Mouse (Mus musculus): ENCODE measurements around the gene Egf. TPM values are rescaled to one million over a fixed set of nuclear protein-coding genes. Genes with fewer than 3 reads are reported as not detected.

Gene Egf
- 0.01 TPM in 1 of 2 replicates, not detected in the other for polyA plus RNA-seq (2012)

DNA sequence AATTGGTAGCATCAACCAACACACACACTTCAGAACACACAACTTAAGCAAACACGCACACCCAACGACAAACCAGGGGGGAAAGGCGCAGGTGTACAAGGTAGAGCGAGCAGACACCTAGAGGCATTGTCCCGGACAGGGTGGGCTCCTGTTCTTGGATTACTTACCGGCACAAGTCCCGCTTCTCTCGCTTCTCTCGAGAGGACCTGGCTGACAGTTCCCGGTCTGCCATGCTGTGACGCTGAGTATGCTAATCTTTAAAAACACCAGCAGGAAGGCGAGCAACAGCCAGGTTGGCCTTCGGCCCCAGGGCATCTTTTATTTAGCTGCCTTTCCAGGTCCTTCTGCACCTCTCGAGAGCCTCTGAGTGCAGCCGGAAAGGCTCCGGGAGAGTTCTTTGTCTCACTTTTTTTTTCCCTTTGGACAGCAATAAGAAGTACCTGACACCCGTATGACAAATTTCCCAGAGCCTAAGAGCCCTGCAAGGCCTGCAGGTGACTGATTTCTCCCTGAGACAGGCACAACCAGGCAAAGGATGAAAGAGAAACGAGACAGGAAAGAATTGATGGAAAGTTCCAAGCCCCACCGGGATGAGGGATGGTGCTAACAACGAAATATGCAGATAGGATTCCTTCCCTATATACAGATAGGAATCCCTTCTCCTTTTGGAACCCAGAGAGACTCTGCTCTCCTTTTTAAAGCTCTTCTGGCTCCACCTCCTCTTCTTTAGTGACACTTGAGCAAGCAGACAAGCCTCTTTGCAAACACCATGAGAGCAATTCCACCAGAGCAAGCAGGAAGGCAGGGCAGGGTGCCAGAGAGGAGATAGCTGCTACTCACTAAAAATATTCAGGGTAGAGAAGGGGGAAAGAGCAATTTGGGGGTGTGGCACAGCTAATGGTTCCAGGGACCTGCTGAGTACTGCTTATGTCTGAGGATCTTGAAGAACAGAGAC, at the start of gene Egf:
Egf (minus strand) TSS at position 667 of the 955 bp plus-strand sequence.
- TF ChIP-seq TAL1 (IDR thresholded peaks at IDR 0.05; ENCODE audit: low read length) (no peak), GATA1 (IDR thresholded peaks at IDR 0.05; ENCODE audit: low read length) (no peak)
- Histone ChIP-seq H3K4me1 (ENCODE audit: control insufficient read depth) (no peaks in the 10 kb centered on the region), H3K9me3 (ENCODE audit: control insufficient read depth, low read length) (no peaks in the 10 kb centered on the region), H3K36me3 (ENCODE audit: control insufficient read depth) (no peaks in the 10 kb centered on the region), H3K4me3 (replicated peaks) (no peak within 1 kb of the TSS), H3K27me3 (ENCODE audit: control insufficient read depth) (peaks cover 4% of the 10 kb centered on the region)

DNA sequence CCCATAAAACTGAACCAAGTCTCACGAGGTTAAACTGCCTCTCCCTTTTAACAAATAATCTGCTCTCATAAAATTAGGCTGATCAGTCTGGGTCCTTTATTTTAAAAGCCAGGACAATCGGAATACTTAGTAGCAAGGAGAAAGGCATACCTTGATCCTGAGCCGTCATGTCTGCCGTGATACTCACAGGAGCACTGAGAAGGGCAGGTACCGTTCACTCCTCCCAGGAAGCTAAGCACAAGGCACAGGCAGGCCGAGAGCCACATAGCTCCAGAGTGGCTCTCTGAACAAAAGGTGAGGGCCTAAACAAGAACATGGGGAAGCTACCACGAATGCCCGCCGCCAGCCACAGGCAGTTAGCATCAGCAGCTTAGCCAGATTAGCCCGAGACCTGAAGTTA, 48.6 kb upstream of the Egf start, which contains the start of gene Lrit3:
Lrit3 (minus strand) TSS at position 266 of the 400 bp plus-strand sequence.
- Histone ChIP-seq H3K9me3 (ENCODE audit: control insufficient read depth, low read length) (no peaks in the 10 kb centered on the region), H3K36me3 (ENCODE audit: control insufficient read depth) (no peaks in the 10 kb centered on the region), H3K27me3 (ENCODE audit: control insufficient read depth) (no peaks in the 10 kb centered on the region), H3K4me3 (replicated peaks) (no peak within 1 kb of the TSS), H3K4me1 (ENCODE audit: control insufficient read depth) (no peaks in the 10 kb centered on the region)
- TF ChIP-seq GATA1 (IDR thresholded peaks at IDR 0.05; ENCODE audit: low read length) (no peak), TAL1 (IDR thresholded peaks at IDR 0.05; ENCODE audit: low read length) (no peak)

DNA sequence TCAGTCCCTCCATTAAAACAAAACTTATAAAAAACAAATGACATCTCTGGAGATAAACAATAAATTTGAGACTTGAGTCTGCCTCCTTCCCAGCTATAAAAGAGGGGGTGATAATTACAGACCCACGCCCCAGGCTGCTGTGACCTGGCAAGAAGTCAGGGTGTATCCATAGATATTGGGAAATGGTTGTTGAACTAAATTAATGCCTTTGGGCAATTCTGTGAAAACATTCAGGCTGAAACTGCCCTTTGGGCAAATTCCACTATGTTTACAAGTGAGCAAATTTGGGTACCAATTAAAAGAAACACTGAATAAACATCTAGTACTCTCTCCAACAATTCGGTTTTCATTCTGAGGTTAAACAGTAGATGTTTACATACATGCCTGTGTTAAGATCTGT, 43.9 kb upstream of the Egf start:
- no peaks in the 10 kb centered on the region for H3K27me3 ChIP-seq (ENCODE audit: control insufficient read depth)
- H3K36me3 ChIP-seq (ENCODE audit: control insufficient read depth), result no peaks in the 10 kb centered on the region
- no peak for TF ChIP-seq TAL1 (IDR thresholded peaks at IDR 0.05; ENCODE audit: low read length)
- TF ChIP-seq GATA1 (IDR thresholded peaks at IDR 0.05; ENCODE audit: low read length), result no peak
- H3K9me3 ChIP-seq (ENCODE audit: control insufficient read depth, low read length), result no peaks in the 10 kb centered on the region
- no peaks in the 10 kb centered on the region for H3K4me1 ChIP-seq (ENCODE audit: control insufficient read depth)
- no peak overlapping the region for H3K4me3 ChIP-seq (replicated peaks)

DNA sequence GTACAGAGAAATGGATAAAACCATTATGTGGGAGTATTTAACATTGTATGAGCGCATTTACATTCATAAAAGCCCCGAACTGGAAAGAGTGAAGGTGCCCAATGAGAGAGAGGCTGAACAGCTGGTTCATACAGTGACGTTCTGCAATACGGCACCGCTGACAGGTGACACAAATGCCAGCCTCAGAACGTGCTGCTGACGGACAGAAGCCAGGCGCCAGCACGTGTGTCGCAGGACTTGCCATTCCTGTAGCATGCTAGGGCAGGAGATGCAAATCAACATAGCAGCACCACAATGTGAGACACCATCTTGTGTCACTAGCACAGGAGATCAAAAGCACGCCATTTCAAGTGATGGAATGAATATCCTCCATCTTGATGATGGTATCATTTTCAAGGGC, 43.4 kb upstream of the Egf start:
- TF ChIP-seq GATA1 (IDR thresholded peaks at IDR 0.05; ENCODE audit: low read length) (no peak), TAL1 (IDR thresholded peaks at IDR 0.05; ENCODE audit: low read length) (no peak)
- Histone ChIP-seq H3K36me3 (ENCODE audit: control insufficient read depth) (no peaks in the 10 kb centered on the region), H3K27me3 (ENCODE audit: control insufficient read depth) (no peaks in the 10 kb centered on the region), H3K9me3 (ENCODE audit: control insufficient read depth, low read length) (no peaks in the 10 kb centered on the region), H3K4me1 (ENCODE audit: control insufficient read depth) (no peaks in the 10 kb centered on the region), H3K4me3 (replicated peaks) (no peak overlapping the region)

DNA sequence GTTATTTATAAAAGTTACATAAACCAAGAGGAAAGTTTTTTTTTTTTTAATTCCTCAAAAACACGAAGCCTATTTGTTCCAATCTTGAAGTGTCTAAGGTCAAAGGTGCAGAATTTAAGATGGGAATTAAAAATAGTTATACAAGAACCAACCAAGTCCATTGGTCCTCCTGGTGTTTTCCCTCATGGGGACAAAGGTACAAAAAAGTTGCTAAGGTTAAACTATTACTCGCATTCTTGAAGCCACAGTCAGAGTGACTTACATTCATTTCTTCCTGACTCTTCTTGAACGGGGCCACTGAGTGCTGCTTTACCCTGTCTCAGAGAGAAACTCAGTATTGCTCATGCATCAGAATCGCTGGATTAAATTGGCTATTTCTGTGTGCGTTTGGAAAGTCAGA, 42.2 kb upstream of the Egf start:
- Histone ChIP-seq H3K4me1 (ENCODE audit: control insufficient read depth) (no peaks in the 10 kb centered on the region), H3K36me3 (ENCODE audit: control insufficient read depth) (no peaks in the 10 kb centered on the region), H3K27me3 (ENCODE audit: control insufficient read depth) (no peaks in the 10 kb centered on the region), H3K4me3 (replicated peaks) (no peak overlapping the region), H3K9me3 (ENCODE audit: control insufficient read depth, low read length) (no peaks in the 10 kb centered on the region)
- TF ChIP-seq TAL1 (IDR thresholded peaks at IDR 0.05; ENCODE audit: low read length) (no peak), GATA1 (IDR thresholded peaks at IDR 0.05; ENCODE audit: low read length) (no peak)

DNA sequence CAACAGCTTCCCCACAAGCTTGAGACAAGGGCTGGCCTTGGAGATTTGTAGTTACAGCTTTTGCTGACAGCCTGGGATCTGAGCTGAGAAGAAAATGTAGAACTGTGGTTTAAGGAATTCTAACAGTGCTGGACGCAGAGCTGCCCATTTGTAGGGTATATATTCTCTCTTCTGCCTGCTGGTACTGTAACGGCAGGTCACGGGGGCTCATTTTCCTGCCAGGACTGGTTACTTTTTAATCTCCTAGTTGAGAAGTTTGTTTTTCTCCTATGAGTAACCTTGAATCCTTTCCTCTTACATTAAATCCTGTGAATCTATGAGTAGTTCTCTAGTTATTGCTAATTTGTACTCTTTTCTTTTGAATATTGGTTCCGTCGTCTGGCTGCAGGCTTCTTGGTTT, 38.7 kb upstream of the Egf start:
- Histone ChIP-seq H3K4me1 (ENCODE audit: control insufficient read depth) (no peaks in the 10 kb centered on the region), H3K9me3 (ENCODE audit: control insufficient read depth, low read length) (no peaks in the 10 kb centered on the region), H3K4me3 (replicated peaks) (no peak overlapping the region), H3K36me3 (ENCODE audit: control insufficient read depth) (no peaks in the 10 kb centered on the region), H3K27me3 (ENCODE audit: control insufficient read depth) (no peaks in the 10 kb centered on the region)
- no peak for TF ChIP-seq TAL1 (IDR thresholded peaks at IDR 0.05; ENCODE audit: low read length)
- TF ChIP-seq GATA1 (IDR thresholded peaks at IDR 0.05; ENCODE audit: low read length), result no peak

DNA sequence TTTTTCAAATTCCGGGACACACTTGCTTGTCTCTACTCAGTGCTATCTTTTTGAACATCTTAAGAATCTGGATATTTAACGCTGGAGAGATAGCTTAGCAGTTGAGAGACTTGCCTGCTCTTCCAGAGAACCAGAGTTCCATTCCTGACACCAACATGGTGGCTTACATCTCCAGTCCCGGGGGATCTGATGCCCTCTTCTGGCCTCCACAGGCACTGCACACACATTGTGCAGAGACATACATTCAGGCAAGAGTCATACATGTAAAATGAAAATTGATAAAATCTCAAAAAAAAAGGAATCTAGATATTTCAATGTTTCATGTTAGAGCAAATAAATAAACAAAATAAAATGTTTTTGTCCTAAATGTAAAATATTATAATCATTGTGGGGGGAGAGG, 27.6 kb upstream of the Egf start:
- Histone ChIP-seq H3K36me3 (ENCODE audit: control insufficient read depth) (no peaks in the 10 kb centered on the region), H3K4me1 (ENCODE audit: control insufficient read depth) (no peaks in the 10 kb centered on the region), H3K9me3 (ENCODE audit: control insufficient read depth, low read length) (peaks cover 12% of the 10 kb centered on the region), H3K27me3 (ENCODE audit: control insufficient read depth) (no peaks in the 10 kb centered on the region), H3K4me3 (replicated peaks) (no peak overlapping the region)
- TF ChIP-seq GATA1 (IDR thresholded peaks at IDR 0.05; ENCODE audit: low read length) (no peak), TAL1 (IDR thresholded peaks at IDR 0.05; ENCODE audit: low read length) (no peak)

DNA sequence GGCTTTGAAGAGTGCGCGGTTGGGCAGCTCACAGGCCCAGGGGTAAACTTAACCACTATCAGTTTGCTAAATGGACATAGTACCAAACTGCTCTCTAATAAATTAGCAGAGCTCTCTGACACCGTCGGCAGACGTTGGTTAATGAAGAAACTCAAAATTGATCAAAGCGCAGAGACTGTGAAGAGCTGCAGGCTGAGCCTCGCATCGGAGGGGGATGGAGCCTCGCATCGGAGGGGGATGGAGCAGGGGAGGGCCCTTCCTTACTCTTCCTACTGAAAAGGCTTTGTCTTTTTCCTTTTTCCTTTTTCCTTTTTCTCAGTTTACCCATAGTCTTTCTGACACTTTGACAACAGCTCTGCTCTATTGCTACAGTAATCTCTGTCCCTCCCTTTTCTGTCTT, 26.3 kb upstream of the Egf start:
- no peaks in the 10 kb centered on the region for H3K4me1 ChIP-seq (ENCODE audit: control insufficient read depth)
- no peak for TF ChIP-seq GATA1 (IDR thresholded peaks at IDR 0.05; ENCODE audit: low read length)
- no peak for TF ChIP-seq TAL1 (IDR thresholded peaks at IDR 0.05; ENCODE audit: low read length)
- no peaks in the 10 kb centered on the region for H3K27me3 ChIP-seq (ENCODE audit: control insufficient read depth)
- no peaks in the 10 kb centered on the region for H3K36me3 ChIP-seq (ENCODE audit: control insufficient read depth)
- H3K4me3 ChIP-seq (replicated peaks), result no peak overlapping the region
- peaks cover 12% of the 10 kb centered on the region for H3K9me3 ChIP-seq (ENCODE audit: control insufficient read depth, low read length)

DNA sequence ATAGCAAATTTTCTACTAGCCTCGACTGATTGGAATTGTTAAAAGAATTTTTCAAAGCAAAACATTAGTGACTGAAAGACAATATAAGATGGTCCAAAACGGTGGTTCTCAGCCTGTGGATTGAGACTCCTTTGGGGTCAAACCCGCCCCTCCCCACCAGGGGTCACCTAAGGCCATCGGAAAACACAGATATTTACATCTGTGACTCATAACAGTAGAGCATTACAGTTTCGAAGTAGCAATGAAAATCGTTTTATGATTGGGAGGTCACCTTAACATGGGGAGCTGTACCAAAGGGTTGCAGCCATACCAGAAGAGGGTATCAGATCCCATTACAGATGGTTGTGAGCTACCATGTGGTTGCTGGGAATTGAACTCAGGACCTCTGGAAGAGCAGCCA, 16.1 kb upstream of the Egf start:
- H3K27me3 ChIP-seq (ENCODE audit: control insufficient read depth), result no peaks in the 10 kb centered on the region
- H3K4me3 ChIP-seq (replicated peaks), result no peak overlapping the region
- TF ChIP-seq GATA1 (IDR thresholded peaks at IDR 0.05; ENCODE audit: low read length) (no peak), TAL1 (IDR thresholded peaks at IDR 0.05; ENCODE audit: low read length) (no peak)
- H3K4me1 ChIP-seq (ENCODE audit: control insufficient read depth), result no peaks in the 10 kb centered on the region
- no peaks in the 10 kb centered on the region for H3K36me3 ChIP-seq (ENCODE audit: control insufficient read depth)
- no peaks in the 10 kb centered on the region; the same call in 1 of the 2 replicates for H3K9me3 ChIP-seq (ENCODE audit: control insufficient read depth, low read length)

Data from erythroblast, embryonic 14.5 days (primary cell).